In the genomic region with DNA sequence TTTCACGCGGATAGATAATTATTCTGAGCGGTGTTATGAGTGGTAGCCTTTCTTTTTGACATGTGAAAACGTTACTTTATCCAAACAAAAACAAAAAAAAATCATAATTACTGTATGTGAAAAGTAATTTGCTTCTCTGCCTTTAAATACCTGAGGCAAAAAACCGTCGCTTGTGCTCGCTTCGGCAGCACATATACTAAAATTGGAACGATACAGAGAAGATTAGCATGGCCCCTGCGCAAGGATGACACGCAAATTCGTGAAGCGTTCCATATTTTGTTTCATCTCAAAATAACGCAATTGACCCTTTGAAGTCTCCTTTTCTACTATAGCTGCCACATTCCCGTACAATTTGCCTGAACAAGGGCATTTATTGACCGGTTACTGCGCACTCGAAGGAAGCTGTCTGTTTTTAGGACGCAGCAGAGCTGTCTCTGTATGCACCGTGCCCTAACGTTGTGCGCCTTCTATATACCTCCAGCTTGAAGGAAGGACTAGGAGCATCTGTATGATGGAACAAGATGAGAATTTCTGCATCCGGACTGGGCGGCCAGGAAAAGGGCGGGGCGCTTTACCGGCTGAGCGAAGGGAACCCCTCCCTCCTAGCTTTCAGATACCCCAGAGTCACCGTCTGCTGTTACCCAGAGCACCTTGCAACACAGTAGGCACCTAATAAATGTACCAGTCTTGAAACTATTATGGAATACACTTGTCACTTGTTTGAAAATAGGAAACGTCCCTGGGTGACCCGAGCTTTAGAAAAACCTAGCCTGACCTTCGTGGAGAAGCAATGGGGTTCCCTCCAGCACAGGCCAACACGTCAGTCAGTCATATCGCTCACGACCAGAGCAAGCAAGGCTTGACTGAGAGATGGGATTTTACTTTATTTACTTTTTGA, we compare ENCODE assay signal across 8 mouse cellular contexts. TPM values are rescaled to one million over a fixed set of nuclear protein-coding genes. Genes with fewer than 3 reads are reported as not detected.
A peak's percentile ranks its signal among the peaks of the same experiment; 100 is the strongest.
DNase-seq lines count a peak whose midpoint lies in the region; ATAC-seq and TF ChIP-seq lines count a peak whose summit lies in the region.

No protein-coding gene starts in this region.

- H3K9ac ChIP-seq in ES-E14 (ENCODE audit: insufficient read depth, low read depth, low read length, poor library complexity, severe bottlenecking): peak overlapping the region; percentile 32
- peak overlapping the region; percentile 66 for H3K9ac ChIP-seq in forebrain, postnatal 0 days
- peak overlapping the region; percentile 64 for H3K9ac ChIP-seq in hindbrain, embryonic 12.5 days
- peak overlapping the region; percentile 62 for H3K9ac ChIP-seq in lung, postnatal 0 days (replicated peaks; ENCODE audit: low read depth)

- H3K9me3 ChIP-seq in ES-E14 (ENCODE audit: control insufficient read depth, insufficient read depth, low read depth, low read length): no peaks in the 10 kb centered on the region
- H3K9me3 ChIP-seq in forebrain, postnatal 0 days (ENCODE audit: low read length): no peaks in the 10 kb centered on the region
- H3K9me3 ChIP-seq in hindbrain, embryonic 12.5 days (replicated peaks): no peaks in the 10 kb centered on the region
- no peaks in the 10 kb centered on the region for H3K9me3 ChIP-seq in lung, postnatal 0 days (ENCODE audit: low read length)

- peak overlapping the region; percentile 70 to 100 for H3K4me3 ChIP-seq in ES-E14 (ENCODE audit: insufficient read depth in 1 of 2, low read depth in 1 of 2, low read length in 2 of 2, poor library complexity in 1 of 2, severe bottlenecking in 1 of 2)
- peak overlapping the region; percentile 77 for H3K4me3 ChIP-seq in forebrain, postnatal 0 days (ENCODE audit: low read depth, low read length)
- H3K4me3 ChIP-seq in hindbrain, embryonic 12.5 days: peak overlapping the region; percentile 74
- peak overlapping the region; percentile 73 for H3K4me3 ChIP-seq in lung, postnatal 0 days (ENCODE audit: low read depth, low read length)

- no peak for TF ChIP-seq CTCF in forebrain, postnatal 0 days (IDR thresholded peaks at IDR 0.05; ENCODE audit: low read depth)
- no peak for TF ChIP-seq CTCF in lung, postnatal 0 days (IDR thresholded peaks at IDR 0.05)

- peaks cover 5% of the 10 kb centered on the region; the same call in 1 of the 2 replicates for H3K36me3 ChIP-seq in ES-E14 (ENCODE audit: control insufficient read depth, insufficient read depth, low read length, poor library complexity, severe bottlenecking)
- H3K36me3 ChIP-seq in forebrain, postnatal 0 days (ENCODE audit: insufficient read depth): no peaks in the 10 kb centered on the region
- H3K36me3 ChIP-seq in hindbrain, embryonic 12.5 days: peaks cover 4% of the 10 kb centered on the region; the same call in 1 of the 2 replicates
- no peaks in the 10 kb centered on the region for H3K36me3 ChIP-seq in lung, postnatal 0 days (ENCODE audit: insufficient read depth, low read length)

- no peak for ATAC-seq in forebrain, postnatal 0 days
- no peak for ATAC-seq in hindbrain, embryonic 12.5 days (ENCODE audit: low FRiP score)
- no peak for ATAC-seq in lung, postnatal 0 days

- H3K4me2 ChIP-seq in forebrain, postnatal 0 days (ENCODE audit: low read depth): peak overlapping the region; percentile 93
- peak overlapping the region; percentile 94 for H3K4me2 ChIP-seq in hindbrain, embryonic 12.5 days (replicated peaks)
- peak overlapping the region; percentile 78 for H3K4me2 ChIP-seq in lung, postnatal 0 days (replicated peaks; ENCODE audit: low read depth, low read length)

- WGBS in forebrain, postnatal 0 days: 2% methylated on average over 35 of the region's 35 CpGs
- WGBS in hindbrain, embryonic 12.5 days: 4% methylated on average over 35 of the region's 35 CpGs
- 2% methylated on average over 35 of the region's 35 CpGs for WGBS in lung, postnatal 0 days

- H3K27me3 ChIP-seq in forebrain, postnatal 0 days (ENCODE audit: insufficient read depth, low read length): peaks cover 30% of the 10 kb centered on the region
- H3K27me3 ChIP-seq in hindbrain, embryonic 12.5 days: peaks cover 39% of the 10 kb centered on the region
- H3K27me3 ChIP-seq in lung, postnatal 0 days (replicated peaks; ENCODE audit: insufficient read depth, low read length): no peaks in the 10 kb centered on the region

- TF ChIP-seq EP300 in lung, postnatal 0 days (IDR thresholded peaks at IDR 0.05): peak; percentile 41; the same call in 1 of the 2 replicates

- H3K27ac ChIP-seq in ES-E14 (ENCODE audit: insufficient read depth, low read depth, low read length, poor library complexity, severe bottlenecking): peak overlapping the region; percentile 80; the same call in 1 of the 2 replicates
- H3K27ac ChIP-seq in forebrain, postnatal 0 days (ENCODE audit: low read depth, low read length): peak overlapping the region; percentile 96
- peak overlapping the region; percentile 95 for H3K27ac ChIP-seq in hindbrain, embryonic 12.5 days
- peak overlapping the region; percentile 99 for H3K27ac ChIP-seq in lung, postnatal 0 days (ENCODE audit: low read length)

- in situ Hi-C loops in ES-E14 (cut with MboI; ENCODE audit: low sequenced_read_pairs in 2 of 2, unreplicated experiment in 2 of 2): loop anchor here in 1 of 2 experiments (25.0 kb wide), 1 partner anchor 127 kb away; a partner anchor contains a TSS

- peaks cover 9 to 19% of the 10 kb centered on the region in 2 experiments for H3K4me1 ChIP-seq in ES-E14 (ENCODE audit: control insufficient read depth in 2 of 2, insufficient read depth in 2 of 2, low read length in 2 of 2, poor library complexity in 1 of 2)
- peaks cover 14% of the 10 kb centered on the region; the same call in 1 of the 2 replicates for H3K4me1 ChIP-seq in forebrain, postnatal 0 days (ENCODE audit: insufficient read depth)
- peaks cover 41% of the 10 kb centered on the region for H3K4me1 ChIP-seq in hindbrain, embryonic 12.5 days
- H3K4me1 ChIP-seq in lung, postnatal 0 days (ENCODE audit: insufficient read depth, low read depth, low read length): peaks cover 25% of the 10 kb centered on the region

- DNase-seq in ES-E14 (ENCODE audit: low read depth, low spot score): no peak
- peak; percentile 86 for DNase-seq in cerebellum, adult 11-12 months
- DNase-seq in forebrain, postnatal 0 days: peak; percentile 86
- DNase-seq in layer of hippocampus, postnatal 14 days (ENCODE audit: low spot score in 2 of 2): peak; percentile 67 to 74
- DNase-seq in lung, postnatal 0 days (ENCODE audit: low spot score): peak; percentile 88
- peak; percentile 80 for DNase-seq in retina, postnatal 1 day
- DNase-seq in urinary bladder, postnatal 36 days (ENCODE audit: low spot score in 2 of 2): peak; percentile 48 to 57

TF ChIP-seq in ES-E14, 5 proteins besides CTCF, POLR2A, EP300 and RAD21:
- TF ChIP-seq ZNF384 (IDR thresholded peaks at IDR 0.05; ENCODE audit: low read depth, low read length) (peak; percentile 83), HCFC1 (IDR thresholded peaks at IDR 0.05; ENCODE audit: borderline replicate concordance, insufficient read depth, low read length) (0 out of 2 replicates have a peak, but pooled peaks have one; percentile 44), ZC3H11A (IDR thresholded peaks at IDR 0.05; ENCODE audit: borderline replicate concordance, low read depth, low read length) (no peak)

RNA-seq across cellular contexts. Expression of a gene that starts 1.5 kb away (rescaled TPM):
- 127 and 220 TPM in 2 replicates for total RNA-seq in ES-E14 (2012; rRNA removed)
- total RNA-seq in forebrain, postnatal 0 days (2014; rRNA removed): 109 and 129 TPM in 2 replicates
- polyA plus RNA-seq in forebrain, postnatal 0 days (2015; fragmentation: Nextera tagmentation; extraction: Ambion mirVana): 25.6 and 26.5 TPM in 2 replicates
- polyA plus RNA-seq in hindbrain, embryonic 12.5 days (2016; fragmentation: Nextera tagmentation; extraction: Ambion mirVana): 23.1 and 25.5 TPM in 2 replicates
- 100 to 1,000 TPM; 135 to 144 TPM for total RNA-seq in layer of hippocampus, postnatal 14 days (2021)
- 26.7 and 27.6 TPM in 2 replicates for polyA plus RNA-seq in lung, postnatal 0 days (2015; fragmentation: Nextera tagmentation; extraction: Ambion mirVana)

RNA-seq across cellular contexts. Expression of a gene that starts 2.8 kb away (rescaled TPM):
- 94.1 and 159 TPM in 2 replicates for total RNA-seq in ES-E14 (2012; rRNA removed)
- 19.5 and 28.2 TPM in 2 replicates for total RNA-seq in forebrain, postnatal 0 days (2014; rRNA removed)
- polyA plus RNA-seq in forebrain, postnatal 0 days (2015; fragmentation: Nextera tagmentation; extraction: Ambion mirVana): 15.7 and 17.0 TPM in 2 replicates
- 178 and 204 TPM in 2 replicates for polyA plus RNA-seq in hindbrain, embryonic 12.5 days (2016; fragmentation: Nextera tagmentation; extraction: Ambion mirVana)
- 1 to 10 TPM; 7.5 to 9.3 TPM for total RNA-seq in layer of hippocampus, postnatal 14 days (2021)
- 483 and 567 TPM in 2 replicates for polyA plus RNA-seq in lung, postnatal 0 days (2015; fragmentation: Nextera tagmentation; extraction: Ambion mirVana)

RNA-seq across cellular contexts. Expression of a gene that starts 10.7 kb away (rescaled TPM):
- total RNA-seq in ES-E14 (2012; rRNA removed): 8.8 and 18.9 TPM in 2 replicates
- total RNA-seq in forebrain, postnatal 0 days (2014; rRNA removed): 6.1 and 6.2 TPM in 2 replicates
- 1.1 TPM in 2 replicates for polyA plus RNA-seq in forebrain, postnatal 0 days (2015; fragmentation: Nextera tagmentation; extraction: Ambion mirVana)
- 6.9 and 7.7 TPM in 2 replicates for polyA plus RNA-seq in hindbrain, embryonic 12.5 days (2016; fragmentation: Nextera tagmentation; extraction: Ambion mirVana)
- 10 to 100 TPM in 1 of 2 experiments, 1 to 10 TPM in 1; 9.8 to 10.5 TPM for total RNA-seq in layer of hippocampus, postnatal 14 days (2021)
- polyA plus RNA-seq in lung, postnatal 0 days (2015; fragmentation: Nextera tagmentation; extraction: Ambion mirVana): 5.5 and 6.5 TPM in 2 replicates

RNA-seq across cellular contexts. Expression of a gene that starts 15.1 kb away (rescaled TPM):
- total RNA-seq in ES-E14 (2012; rRNA removed): 0.36 and 0.74 TPM in 2 replicates
- 0.14 and 0.15 TPM in 2 replicates for total RNA-seq in forebrain, postnatal 0 days (2014; rRNA removed)
- polyA plus RNA-seq in forebrain, postnatal 0 days (2015; fragmentation: Nextera tagmentation; extraction: Ambion mirVana): 0.09 and 0.18 TPM in 2 replicates
- polyA plus RNA-seq in hindbrain, embryonic 12.5 days (2016; fragmentation: Nextera tagmentation; extraction: Ambion mirVana): 0.23 and 0.44 TPM in 2 replicates
- total RNA-seq in layer of hippocampus, postnatal 14 days (2021): under 1 TPM; 0.12 to 0.21 TPM
- polyA plus RNA-seq in lung, postnatal 0 days (2015; fragmentation: Nextera tagmentation; extraction: Ambion mirVana): 0.24 and 0.32 TPM in 2 replicates

RNA-seq across cellular contexts. Expression of a gene that starts 25.6 kb away (rescaled TPM):
- 155 and 195 TPM in 2 replicates for total RNA-seq in ES-E14 (2012; rRNA removed)
- 58.2 and 84.6 TPM in 2 replicates for total RNA-seq in forebrain, postnatal 0 days (2014; rRNA removed)
- polyA plus RNA-seq in forebrain, postnatal 0 days (2015; fragmentation: Nextera tagmentation; extraction: Ambion mirVana): 91.9 and 107 TPM in 2 replicates
- 89.4 and 100 TPM in 2 replicates for polyA plus RNA-seq in hindbrain, embryonic 12.5 days (2016; fragmentation: Nextera tagmentation; extraction: Ambion mirVana)
- total RNA-seq in layer of hippocampus, postnatal 14 days (2021): 10 to 100 TPM; 35.5 to 40.8 TPM
- polyA plus RNA-seq in lung, postnatal 0 days (2015; fragmentation: Nextera tagmentation; extraction: Ambion mirVana): 32.8 and 44.2 TPM in 2 replicates
